Mouse (Mus musculus) myocyte (in vitro differentiated cells): ENCODE measurements around the gene 4930568D16Rik.

Source experiments
- MAX ChIP-seq: IDR thresholded peaks from one replicate; pipeline ENCODE4 v1.6.1; 2011; ENCODE audit warnings: low read depth, mild to moderate bottlenecking, control low read depth
- POLR2AphosphoS2 ChIP-seq: IDR thresholded peaks from one replicate; pipeline ENCODE4 v1.6.1; 2011; ENCODE audit warnings: low read depth, control low read depth; ENCODE audit not compliant: insufficient read length
- USF1 ChIP-seq: IDR thresholded peaks from one replicate; pipeline ENCODE4 v1.6.1; 2011; ENCODE audit warnings: low read depth, mild to moderate bottlenecking, control low read depth, moderate library complexity

DNA sequence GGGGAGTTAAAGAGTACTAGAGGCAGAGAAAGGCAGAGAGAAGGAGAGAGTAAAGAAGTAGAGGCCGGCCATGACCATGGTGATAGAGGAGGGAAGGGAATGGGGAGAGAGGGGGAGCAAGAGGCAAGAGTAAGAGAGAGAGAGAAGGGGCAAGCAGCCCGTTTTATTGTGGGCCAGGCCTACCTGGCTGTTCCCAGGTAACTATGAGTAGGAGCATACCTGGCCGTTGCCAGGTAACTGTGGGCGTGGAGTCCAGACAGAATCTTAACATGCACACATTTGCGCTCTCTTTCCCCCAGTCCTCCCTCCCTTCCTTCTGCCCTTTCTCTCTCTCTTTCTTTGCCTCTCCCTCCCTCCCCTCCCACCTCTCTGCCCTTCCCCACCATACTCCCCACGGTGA, 39.7 kb upstream of the 4930568D16Rik start:
- TF ChIP-seq POLR2AphosphoS2 (no peak), USF1 (no peak), MAX (no peak)
